Mouse (Mus musculus) heart, embryonic 15.5 days (tissue): Measurements from ENCODE around the gene Elac2. TPM values are rescaled to one million over a fixed set of nuclear protein-coding genes. Genes with fewer than 3 reads are reported as not detected.

ENCODE experiments used
- ATAC-seq: fragments of 200-750 bp; cut with Nextera tagmentation; replicated peaks from 2 replicates; pipeline ENCODE4 v1.8.0; 2017; ENCODE audit warnings: low read depth, moderate TSS enrichment; ENCODE audit not compliant: insufficient number of reproducible peaks, insufficient read depth, low FRiP score
- H3K27ac ChIP-seq: fragments of 300-500 bp; sonication (generic); 2 replicates; pipeline ENCODE4 v1.5.1; 2015; ENCODE audit warnings: mild to moderate bottlenecking, inconsistent platforms
- H3K27me3 ChIP-seq: fragments of 300-500 bp; sonication (generic); 2 replicates; pipeline ENCODE4 v1.6.1; 2015; ENCODE audit warnings: inconsistent platforms
- H3K36me3 ChIP-seq: fragments of 300-500 bp; sonication (generic); 2 replicates; pipeline ENCODE4 v1.6.1; 2015; ENCODE audit warnings: mild to moderate bottlenecking, inconsistent platforms
- H3K4me1 ChIP-seq: fragments of 300-500 bp; sonication (generic); replicated peaks from 2 replicates; pipeline ENCODE4 v1.6.1; 2015; ENCODE audit warnings: inconsistent platforms
- H3K4me2 ChIP-seq: fragments of 300-500 bp; sonication (generic); 2 replicates; pipeline ENCODE4 v1.6.1; 2015; ENCODE audit warnings: inconsistent platforms, mild to moderate bottlenecking, moderate library complexity
- H3K4me3 ChIP-seq: fragments of 300-500 bp; sonication (generic); 2 replicates; pipeline ENCODE4 v1.5.1; 2015; ENCODE audit warnings: mild to moderate bottlenecking, inconsistent platforms
- H3K9ac ChIP-seq: fragments of 300-500 bp; sonication (generic); 2 replicates; pipeline ENCODE4 v1.6.1; 2015; ENCODE audit warnings: mild to moderate bottlenecking, inconsistent platforms
- H3K9me3 ChIP-seq: fragments of 300-500 bp; sonication (generic); replicated peaks from 2 replicates; pipeline ENCODE4 v1.6.1; 2016; ENCODE audit warnings: inconsistent platforms
- WGBS: fragments of 180-500 bp; shearing (Covaris S2); methylation state at CpG from one replicate; pipeline ENCODE4 v1.1.7; 2015; ENCODE audit warnings: mixed read lengths; 5-methylcytosine and 5-hydroxymethylcytosine counted together
- polyA plus RNA-seq: library from polyadenylated mRNA; unstranded; fragments of >200 nt; fragmentation: Nextera tagmentation; extraction: Ambion mirVana; gene quantifications from 2 replicates; pipeline ENCODE4 v1.2.1, GENCODE M21; 2015

Elac2 gene
- polyA plus RNA-seq = 16.7 and 20.6 TPM in 2 replicates

DNA sequence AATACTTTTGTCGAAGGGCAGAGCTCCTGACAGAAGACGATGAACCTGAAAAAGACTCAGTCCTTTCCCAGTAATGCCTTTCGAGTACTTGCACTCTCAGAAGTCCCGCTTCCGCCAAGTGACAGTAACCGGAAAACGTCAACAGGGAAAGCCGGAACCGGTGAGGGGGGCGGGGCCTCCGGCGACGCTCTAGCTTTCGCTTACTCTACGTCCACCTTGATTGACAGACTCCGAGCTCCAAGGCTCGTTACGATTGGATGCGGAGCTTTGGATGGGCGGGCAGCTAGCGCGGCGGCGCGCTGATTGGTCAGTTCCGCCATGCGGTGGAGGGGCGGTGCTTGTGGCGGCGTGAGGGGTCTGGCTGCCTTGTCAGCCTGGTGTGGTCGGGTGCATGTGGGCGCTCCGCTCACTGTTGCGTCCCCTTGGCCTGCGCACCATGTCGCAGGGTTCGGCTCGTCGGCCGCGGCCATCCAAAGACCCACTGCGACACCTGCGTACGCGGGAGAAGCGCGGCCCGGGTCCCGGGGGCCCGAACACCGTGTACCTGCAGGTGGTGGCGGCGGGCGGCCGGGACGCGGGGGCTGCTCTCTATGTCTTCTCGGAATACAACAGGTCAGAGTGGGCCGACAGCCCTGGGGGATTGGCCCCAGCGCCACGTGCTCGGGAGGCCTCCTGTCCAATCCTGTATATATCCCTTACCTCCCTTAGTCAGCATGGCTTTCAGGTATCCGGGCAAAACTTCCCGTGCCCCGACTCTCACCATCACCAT, at the start of gene Elac2:
Gene Elac2 (plus strand): TSS at position 319 of the 769 bp plus-strand sequence.
- peaks cover 24% of the 10 kb centered on the region for H3K36me3 ChIP-seq
- peak within 1 kb of the TSS; percentile 88 for H3K9ac ChIP-seq
- peak; percentile 99 for ATAC-seq
- peak within 1 kb of the TSS; percentile 91 for H3K4me3 ChIP-seq
- peak within 1 kb of the TSS; percentile 90 for H3K4me2 ChIP-seq
- H3K4me1 ChIP-seq = peaks cover 13% of the 10 kb centered on the region
- H3K9me3 ChIP-seq = no peaks in the 10 kb centered on the region
- H3K27ac ChIP-seq = no peak within 1 kb of the TSS; the same call in 1 of the 2 replicates
- H3K27me3 ChIP-seq = 0 out of 2 replicates have a peak, but pooled peaks cover 3% of the 10 kb centered on the region
- WGBS = under 1% methylated on average over 65 of the region's 65 CpGs

DNA sequence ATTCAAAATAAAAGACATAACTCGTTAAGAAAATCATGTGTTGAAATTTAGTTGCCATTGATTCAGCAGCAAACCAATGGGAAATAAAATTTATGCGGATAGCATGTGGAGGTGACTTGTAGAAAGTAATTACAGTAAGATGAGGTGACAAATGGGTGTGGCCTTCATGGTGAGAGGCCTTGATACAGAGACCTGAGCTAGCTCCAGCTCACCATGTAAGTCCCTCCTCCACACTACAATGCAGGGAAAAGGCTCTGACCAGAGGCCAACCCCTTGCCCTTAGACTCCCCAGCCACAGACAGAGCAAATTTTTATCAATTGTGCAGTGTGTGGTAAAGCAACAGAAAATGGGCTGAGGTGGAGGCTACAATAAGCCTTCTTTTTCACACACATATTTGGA, 49.7 kb upstream of the Elac2 start:
- no peaks in the 10 kb centered on the region for H3K9me3 ChIP-seq
- no peak overlapping the region for H3K27ac ChIP-seq
- no peak for ATAC-seq
- H3K4me3 ChIP-seq = no peak overlapping the region
- 82% methylated on average over 2 of the region's 2 CpGs for WGBS
- H3K36me3 ChIP-seq = no peaks in the 10 kb centered on the region
- no peaks in the 10 kb centered on the region for H3K27me3 ChIP-seq
- no peak overlapping the region for H3K4me2 ChIP-seq
- no peak overlapping the region for H3K9ac ChIP-seq
- H3K4me1 ChIP-seq = peaks cover 6% of the 10 kb centered on the region

DNA sequence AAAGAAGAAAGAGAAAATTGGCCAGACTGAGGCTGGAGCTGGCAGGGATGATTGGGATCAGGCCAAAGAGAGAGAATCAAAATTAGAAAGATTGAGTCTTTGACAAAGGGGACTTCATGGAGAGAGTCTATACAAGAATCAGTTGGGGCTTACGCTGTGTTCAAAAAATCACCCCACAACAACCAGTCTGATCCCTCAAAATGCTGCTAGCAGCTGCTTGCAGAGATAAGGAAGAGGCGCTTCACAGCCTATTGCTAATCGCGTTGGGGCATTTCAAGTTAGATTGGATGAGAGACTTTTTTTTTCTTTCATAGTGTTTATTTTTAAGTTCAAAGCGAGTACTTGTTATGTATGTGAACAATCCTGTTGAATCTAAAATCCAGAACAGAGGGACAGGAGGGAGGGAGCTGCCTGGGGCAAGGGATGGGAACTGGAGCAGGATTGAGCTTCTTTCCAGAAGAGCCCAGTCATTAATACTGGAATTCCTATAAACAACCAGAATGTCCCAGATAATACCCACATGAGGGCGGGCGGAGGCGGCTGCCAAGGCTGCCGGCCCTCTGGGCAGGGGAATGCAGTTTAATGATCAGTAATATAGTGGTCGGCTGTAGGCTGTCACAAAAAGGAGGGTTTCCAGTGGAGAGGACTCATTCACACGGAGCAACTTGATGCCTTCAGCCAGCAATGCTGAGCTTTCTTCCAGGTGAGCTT, 47.6 kb upstream of the Elac2 start:
- no peaks in the 10 kb centered on the region for H3K9me3 ChIP-seq
- peaks cover under 1% of the 10 kb centered on the region; the same call in 1 of the 2 replicates for H3K4me1 ChIP-seq
- H3K27ac ChIP-seq = no peak overlapping the region
- ATAC-seq = no peak
- no peak overlapping the region for H3K9ac ChIP-seq
- WGBS = 45% methylated on average over 11 of the region's 11 CpGs
- no peak overlapping the region for H3K4me3 ChIP-seq
- no peaks in the 10 kb centered on the region for H3K36me3 ChIP-seq
- H3K4me2 ChIP-seq = no peak overlapping the region
- H3K27me3 ChIP-seq = no peaks in the 10 kb centered on the region

DNA sequence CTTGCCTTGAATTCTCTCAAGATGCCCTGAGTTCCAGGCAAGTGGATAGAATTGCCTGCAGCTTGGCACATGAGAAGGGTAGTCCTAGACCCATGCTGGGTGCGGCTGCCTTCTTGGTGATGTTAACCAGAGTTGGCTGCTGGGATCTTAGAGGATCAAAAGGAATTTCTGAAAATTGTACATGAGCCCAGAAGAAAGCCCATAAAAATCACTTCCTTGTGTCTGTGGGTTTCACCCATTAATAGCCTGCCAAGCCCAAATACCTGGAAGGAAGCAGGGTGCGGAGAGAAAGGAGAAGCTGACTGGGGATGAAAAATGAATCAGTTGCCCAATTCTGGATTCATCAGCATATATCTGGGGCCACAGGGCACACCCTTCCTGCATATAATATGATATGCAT, 41.6 kb upstream of the Elac2 start:
- H3K27me3 ChIP-seq = no peaks in the 10 kb centered on the region
- H3K36me3 ChIP-seq = no peaks in the 10 kb centered on the region
- H3K4me2 ChIP-seq = no peak overlapping the region
- 87% methylated on average over 2 of the region's 2 CpGs for WGBS
- H3K4me3 ChIP-seq = no peak overlapping the region
- H3K9ac ChIP-seq = no peak overlapping the region
- ATAC-seq = no peak
- H3K4me1 ChIP-seq = no peaks in the 10 kb centered on the region
- no peaks in the 10 kb centered on the region for H3K9me3 ChIP-seq
- H3K27ac ChIP-seq = no peak overlapping the region

DNA sequence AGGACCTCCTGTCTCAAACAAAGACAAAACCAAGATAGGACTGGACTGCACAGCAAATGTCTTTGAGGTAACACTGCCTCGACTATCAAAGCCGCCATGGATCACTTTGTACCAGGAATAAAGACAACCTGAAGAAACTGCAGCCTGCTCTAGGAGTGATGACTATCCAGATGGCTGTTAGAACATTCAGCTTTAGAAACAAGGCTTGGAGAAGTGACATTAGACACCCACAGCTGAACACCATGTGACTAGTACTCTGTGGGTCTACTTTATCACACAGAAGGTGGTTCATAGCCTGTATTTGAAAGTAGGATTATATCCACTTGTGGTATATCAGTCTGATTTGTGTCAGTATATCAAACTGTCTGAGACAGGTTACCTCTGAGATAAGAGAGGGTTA, 37.6 kb upstream of the Elac2 start:
- no peaks in the 10 kb centered on the region for H3K27me3 ChIP-seq
- H3K4me1 ChIP-seq = no peaks in the 10 kb centered on the region
- 81% methylated on average over 2 of the region's 2 CpGs for WGBS
- no peak overlapping the region for H3K9ac ChIP-seq
- H3K4me2 ChIP-seq = no peak overlapping the region
- H3K27ac ChIP-seq = no peak overlapping the region
- H3K4me3 ChIP-seq = no peak overlapping the region
- no peak for ATAC-seq
- no peaks in the 10 kb centered on the region for H3K36me3 ChIP-seq
- no peaks in the 10 kb centered on the region for H3K9me3 ChIP-seq

DNA sequence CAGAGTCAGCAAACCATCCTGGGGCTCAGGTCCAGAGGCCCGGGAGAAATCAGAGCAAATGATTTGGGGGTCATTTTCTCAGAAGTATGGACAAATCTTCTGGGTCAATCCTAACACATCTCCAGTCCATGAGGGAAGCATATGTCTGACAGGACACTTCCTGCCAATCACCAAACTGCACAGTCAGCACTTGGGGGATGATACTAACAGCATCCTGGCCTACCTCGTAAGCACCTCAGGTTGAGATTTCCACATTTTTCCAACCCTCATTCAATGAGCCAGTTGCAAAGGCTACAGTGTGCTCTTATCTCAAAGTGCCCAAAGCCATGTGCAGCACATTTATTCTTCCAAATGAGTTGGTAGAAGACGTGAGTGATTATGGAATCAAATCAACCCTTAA, 29.1 kb upstream of the Elac2 start:
- H3K4me3 ChIP-seq = no peak overlapping the region
- no peak overlapping the region for H3K4me2 ChIP-seq
- no peak overlapping the region for H3K27ac ChIP-seq
- WGBS = 77% methylated on average over 3 of the region's 3 CpGs
- no peak overlapping the region for H3K9ac ChIP-seq
- no peaks in the 10 kb centered on the region for H3K27me3 ChIP-seq
- no peaks in the 10 kb centered on the region for H3K4me1 ChIP-seq
- ATAC-seq = no peak
- H3K9me3 ChIP-seq = no peaks in the 10 kb centered on the region
- H3K36me3 ChIP-seq = no peaks in the 10 kb centered on the region

DNA sequence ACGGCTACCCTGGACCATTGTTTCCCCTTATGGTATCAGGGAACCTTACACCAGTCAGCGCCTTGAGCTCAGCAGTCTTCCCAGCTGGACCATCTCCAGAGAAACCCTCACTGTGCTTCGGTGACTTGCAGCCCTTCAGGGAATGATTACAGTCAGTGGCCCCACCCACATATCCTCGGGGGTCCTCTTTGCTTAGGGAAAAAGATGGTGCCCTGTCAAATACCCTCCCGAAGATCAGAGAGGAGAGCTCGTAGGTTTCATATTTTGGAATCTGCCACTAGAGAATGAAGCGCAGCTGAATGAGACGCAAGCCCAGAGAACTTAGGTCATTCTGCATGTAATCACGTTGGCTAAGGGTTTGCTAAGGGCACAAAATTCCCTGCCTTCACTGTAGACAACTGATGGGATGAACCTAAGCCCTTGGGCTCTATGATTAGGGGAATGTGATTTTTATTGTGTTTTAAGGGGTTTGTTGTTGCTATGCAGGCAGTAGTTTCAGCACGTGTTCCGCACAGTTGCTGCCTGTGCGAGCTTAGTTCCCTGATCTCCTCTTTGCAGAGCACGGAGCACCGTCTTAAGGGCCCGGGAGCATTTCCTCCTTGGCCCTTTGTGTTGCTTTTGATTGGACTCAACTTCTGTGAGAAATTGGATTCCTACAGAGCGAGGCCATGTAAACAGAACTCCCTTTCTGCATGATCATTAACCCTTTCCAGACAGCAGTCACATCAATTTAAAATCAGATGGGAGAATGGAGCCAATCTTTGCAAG, 21.7 kb upstream of the Elac2 start:
- WGBS = 7% methylated on average over 16 of the region's 16 CpGs
- peaks cover 14% of the 10 kb centered on the region; the same call in 1 of the 2 replicates for H3K27me3 ChIP-seq
- peak overlapping the region; percentile 8; the same call in 1 of the 2 replicates for H3K9ac ChIP-seq
- H3K9me3 ChIP-seq = no peaks in the 10 kb centered on the region
- H3K36me3 ChIP-seq = no peaks in the 10 kb centered on the region
- H3K4me3 ChIP-seq = peak overlapping the region; percentile 42
- H3K27ac ChIP-seq = no peak overlapping the region
- peak overlapping the region; percentile 67 for H3K4me2 ChIP-seq
- H3K4me1 ChIP-seq = peaks cover 10% of the 10 kb centered on the region
- ATAC-seq = no peak

DNA sequence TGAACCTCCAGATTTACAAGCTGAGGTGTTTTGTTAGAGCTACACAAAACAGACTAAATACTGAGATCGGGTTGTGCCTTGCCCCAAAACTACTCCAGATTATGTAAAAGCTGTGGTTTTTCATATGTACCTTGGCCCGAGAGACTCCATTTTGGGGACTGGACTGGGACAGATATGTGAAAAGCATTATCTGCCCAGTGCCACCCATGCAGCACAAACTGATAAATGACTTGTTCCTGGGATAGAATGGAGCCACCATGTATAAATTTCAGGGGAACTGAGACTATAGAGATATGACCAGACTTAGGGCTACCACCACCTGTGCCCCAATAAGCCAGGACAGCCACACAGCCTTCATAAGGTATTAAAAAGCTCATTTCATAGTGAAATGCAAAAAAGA, 16.2 kb upstream of the Elac2 start:
- no peak overlapping the region for H3K4me2 ChIP-seq
- 77% methylated on average over 2 of the region's 2 CpGs for WGBS

DNA sequence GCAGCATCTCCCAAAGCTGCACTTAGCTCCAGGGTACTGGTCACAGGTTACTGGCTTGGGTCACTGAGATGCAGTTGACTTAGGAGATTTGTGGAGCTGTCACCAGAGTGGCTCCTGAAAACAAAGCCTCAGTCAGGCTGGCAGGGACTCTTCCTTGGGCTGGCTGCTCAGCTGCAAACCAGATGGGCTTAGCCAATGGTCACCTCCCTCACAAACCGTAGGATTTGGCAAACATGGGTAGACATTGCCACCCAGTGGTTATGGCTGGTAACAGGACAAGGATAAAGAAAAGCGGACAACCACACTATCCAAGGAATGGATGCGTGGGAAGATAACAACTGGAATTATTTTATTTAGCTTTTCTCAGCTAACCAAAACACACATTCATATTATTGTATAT, 10.3 kb upstream of the Elac2 start:
- no peak overlapping the region for H3K4me2 ChIP-seq
- H3K27me3 ChIP-seq = peaks cover 12% of the 10 kb centered on the region; the same call in 1 of the 2 replicates
- H3K36me3 ChIP-seq = no peaks in the 10 kb centered on the region
- 4% methylated on average over 3 of the region's 3 CpGs for WGBS
- H3K4me3 ChIP-seq = no peak overlapping the region
- H3K9ac ChIP-seq = no peak overlapping the region
- 0 out of 2 replicates have a peak, but pooled peaks have one; percentile 35 for ATAC-seq
- no peak overlapping the region for H3K27ac ChIP-seq
- no peaks in the 10 kb centered on the region for H3K9me3 ChIP-seq
- no peaks in the 10 kb centered on the region for H3K4me1 ChIP-seq

More for the DNA sequence above, 16.2 kb upstream of the Elac2 start:
- Histone ChIP-seq H3K27me3 (peaks cover 9% of the 10 kb centered on the region; the same call in 1 of the 2 replicates), H3K9me3 (no peaks in the 10 kb centered on the region), H3K36me3 (no peaks in the 10 kb centered on the region), H3K4me3 (no peak overlapping the region), H3K27ac (no peak overlapping the region), H3K4me1 (peaks cover under 1% of the 10 kb centered on the region), H3K9ac (no peak overlapping the region)
- ATAC-seq = no peak

DNA sequence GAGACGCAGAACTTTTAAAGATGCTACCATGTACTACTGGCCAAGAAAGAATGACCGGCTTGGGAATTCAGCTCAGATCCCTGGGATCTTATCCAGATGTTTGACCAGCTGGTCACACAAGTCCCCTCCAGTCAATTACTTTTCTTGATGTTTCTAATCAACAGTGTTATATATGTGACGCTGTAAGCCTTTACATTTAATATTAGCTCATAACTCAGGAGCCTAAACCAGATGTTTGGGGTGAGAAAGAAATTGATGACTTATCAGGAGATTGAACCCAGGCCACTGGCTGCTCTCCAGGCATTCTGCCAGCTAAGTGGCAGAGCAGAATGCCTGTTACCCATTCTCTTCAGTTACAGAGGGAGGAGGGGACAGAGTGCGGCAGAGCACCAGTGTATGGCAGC, 9.9 kb upstream of the Elac2 start:
- H3K4me2 ChIP-seq = no peak overlapping the region
- no peaks in the 10 kb centered on the region for H3K36me3 ChIP-seq
- no peaks in the 10 kb centered on the region for H3K9me3 ChIP-seq
- H3K27ac ChIP-seq = no peak overlapping the region
- WGBS = 49% methylated on average over 4 of the region's 4 CpGs
- no peak overlapping the region for H3K4me3 ChIP-seq
- H3K27me3 ChIP-seq = peaks cover 12% of the 10 kb centered on the region; the same call in 1 of the 2 replicates
- H3K9ac ChIP-seq = no peak overlapping the region
- H3K4me1 ChIP-seq = no peaks in the 10 kb centered on the region
- ATAC-seq = no peak

DNA sequence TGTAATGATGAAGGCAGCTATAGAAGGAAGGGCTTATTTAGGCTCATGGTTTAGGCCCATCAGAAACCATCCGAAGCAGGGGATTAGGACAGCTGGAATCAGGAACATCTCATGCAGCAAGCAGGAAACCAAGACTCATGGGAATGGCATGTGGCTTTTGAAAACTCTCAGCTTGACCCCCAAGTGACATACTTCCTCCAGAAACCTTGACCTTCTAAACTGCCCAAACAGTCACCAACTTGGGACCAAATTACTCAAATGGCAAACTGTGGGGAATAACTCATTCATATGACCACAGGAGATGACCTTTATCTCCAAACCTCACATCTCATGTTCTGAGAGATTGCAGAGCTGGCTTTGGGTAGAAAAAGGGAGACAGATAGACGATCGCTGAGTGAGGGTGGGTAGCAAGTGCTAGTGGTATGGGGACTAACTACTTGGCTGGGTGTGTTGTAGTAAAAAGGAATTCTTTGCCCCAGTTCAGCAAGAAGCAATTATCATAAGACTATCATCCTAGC, 7.3 kb upstream of the Elac2 start:
- Histone ChIP-seq H3K4me1 (no peaks in the 10 kb centered on the region), H3K27me3 (peaks cover 16% of the 10 kb centered on the region; the same call in 1 of the 2 replicates), H3K9me3 (no peaks in the 10 kb centered on the region), H3K4me2 (no peak overlapping the region), H3K4me3 (no peak overlapping the region), H3K27ac (no peak overlapping the region), H3K9ac (no peak overlapping the region), H3K36me3 (no peaks in the 10 kb centered on the region)
- 61% methylated on average over 3 of the region's 3 CpGs for WGBS
- no peak for ATAC-seq
